Mouse (Mus musculus) cerebellum, adult 2 months (tissue): ENCODE data around the gene Mmp24. TPM values are rescaled to one million over a fixed set of nuclear protein-coding genes. Genes with fewer than 3 reads are reported as not detected.
"Not testable (repeated sequence)": the region's sequence is repeated elsewhere in the genome, so short reads cannot be mapped to it uniquely, and the experiment has no call there.

Experiments used
- DNase-seq, 2 experiments: peaks; one replicate each; pipeline ENCODE4 v3.0.0; 2021
- H3K27ac ChIP-seq: fragments of 200-500 bp; 2 replicates; pipeline ENCODE4 v1.5.1; 2012; ENCODE audit warnings: low read length, control low read depth, inconsistent platforms; ENCODE audit not compliant: insufficient read depth
- H3K27me3 ChIP-seq: fragments of 200-500 bp; 2 replicates; pipeline ENCODE4 v1.6.1; 2012; ENCODE audit warnings: inconsistent platforms, mild to moderate bottlenecking, low read length, moderate library complexity; ENCODE audit not compliant: control insufficient read depth, insufficient read depth
- H3K4me1 ChIP-seq: fragments of 200-500 bp; 2 replicates; pipeline ENCODE4 v1.6.1; 2011; ENCODE audit warnings: low read length; ENCODE audit not compliant: control insufficient read depth, insufficient read depth
- H3K4me3 ChIP-seq: fragments of 200-500 bp; replicated peaks from 2 replicates; pipeline ENCODE3; 2011; ENCODE audit warnings: mild to moderate bottlenecking, low read depth, low read length, control low read depth; ENCODE audit not compliant: insufficient read depth
- CTCF ChIP-seq: fragments of 200-500 bp; IDR thresholded peaks from 2 replicates; pipeline ENCODE4 v1.5.1; 2011; ENCODE audit warnings: low read depth, mild to moderate bottlenecking, control low read depth, low read length, moderate library complexity, borderline replicate concordance; ENCODE audit not compliant: insufficient read depth
- POLR2A ChIP-seq: fragments of 200-500 bp; IDR thresholded peaks from 2 replicates; pipeline ENCODE4 v1.6.1; 2011; ENCODE audit warnings: low read length, control low read depth, borderline replicate concordance; ENCODE audit not compliant: insufficient read depth
- WGBS: fragments of 180-500 bp; shearing (Covaris S2); methylation state at CpG from one replicate; pipeline ENCODE4 v1.1.7; 2018; 5-methylcytosine and 5-hydroxymethylcytosine counted together
- polyA plus RNA-seq: library from polyadenylated mRNA; depleted of rRNA; stranded (reverse); fragments of >200 nt; gene quantifications from 2 replicates; pipeline ENCODE4 v1.2.3, GENCODE M21; 2012; rRNA removed

Mmp24 gene
- 153 and 190 TPM in 2 replicates for polyA plus RNA-seq

GRCm38 (mm10) chr2:155774927-155775684, at the start of gene Mmp24:
Gene Mmp24 (plus strand): TSS chr2:155775342.
- WGBS = 15% methylated on average over 100 of the region's 100 CpGs
- peaks cover 13% of the 10 kb centered on the region for H3K4me1 ChIP-seq
- DNase-seq = no peak

GRCm38 (mm10) chr2:155726302-155726701, 48.8 kb upstream of the Mmp24 start:
- no peak overlapping the region for H3K27ac ChIP-seq
- TF ChIP-seq POLR2A (no peak), CTCF (no peak)
- no peaks in the 10 kb centered on the region for H3K27me3 ChIP-seq
- WGBS = 82% methylated on average over 7 of the region's 7 CpGs
- no peak overlapping the region for H3K4me3 ChIP-seq
- DNase-seq = no peak
- H3K4me1 ChIP-seq = no peaks in the 10 kb centered on the region

More at GRCm38 (mm10) chr2:155774927-155775684, at the start of gene Mmp24:
- Histone ChIP-seq H3K4me3 (peak within 1 kb of the TSS; percentile 70), H3K27ac (peak within 1 kb of the TSS; percentile 98), H3K27me3 (no peaks in the 10 kb centered on the region)
- TF ChIP-seq POLR2A (peak; percentile 27; the same call in 1 of the 2 replicates), CTCF (no peak)

DNA sequence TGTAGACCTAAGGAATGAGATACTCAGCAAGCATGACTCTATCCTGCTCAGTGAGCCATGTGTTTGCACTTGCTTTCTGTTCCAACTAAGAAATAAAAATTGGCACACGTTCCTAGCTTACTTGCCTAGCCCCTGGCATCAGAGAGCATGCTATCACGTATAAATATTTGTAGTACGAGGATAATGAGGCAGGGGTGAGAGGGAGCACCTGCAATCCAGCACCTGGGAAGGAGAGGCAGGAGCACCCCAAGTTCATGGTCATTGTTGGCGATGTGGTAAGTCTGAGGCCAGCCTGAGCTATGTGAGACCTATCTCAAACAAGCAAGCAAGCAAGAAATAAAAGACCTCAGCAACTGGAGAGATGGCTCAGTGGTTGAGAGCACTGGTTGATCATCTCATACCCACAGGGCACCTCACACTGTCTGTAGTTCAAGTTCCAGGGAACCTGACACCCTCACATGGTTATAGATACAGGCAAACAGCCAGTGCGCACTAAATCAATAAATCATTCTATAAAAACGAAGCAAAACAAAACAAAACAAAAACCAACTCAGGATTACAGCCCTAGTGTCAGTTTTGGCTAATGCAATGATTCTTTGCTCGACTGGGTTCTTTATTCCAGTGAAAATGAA, 47.3 kb upstream of the Mmp24 start:
- Histone ChIP-seq H3K4me1 (no peaks in the 10 kb centered on the region), H3K4me3 (no peak overlapping the region), H3K27me3 (no peaks in the 10 kb centered on the region), H3K27ac (no peak overlapping the region)
- DNase-seq = no peak
- 65% methylated on average over 7 of the region's 7 CpGs for WGBS
- TF ChIP-seq CTCF (no peak), POLR2A (no peak)

- TF ChIP-seq CTCF = no peak
- TF ChIP-seq POLR2A = no peak
- H3K4me3 ChIP-seq = peak overlapping the region; percentile 60
- no peak overlapping the region for H3K27ac ChIP-seq
- DNase-seq = no peak
- H3K27me3 ChIP-seq = no peaks in the 10 kb centered on the region
- no peaks in the 10 kb centered on the region for H3K4me1 ChIP-seq
- 5% methylated on average over 15 of the region's 15 CpGs for WGBS
These were observed 46.4 kb upstream of the Mmp24 start for GRCm38 (mm10) chr2:155728742-155729141.

- under 1% methylated on average over 32 of the region's 33 CpGs for WGBS
- Histone ChIP-seq H3K4me1 (no peaks in the 10 kb centered on the region), H3K27me3 (no peaks in the 10 kb centered on the region), H3K27ac (no peak within 1 kb of the TSS), H3K4me3 (peak within 1 kb of the TSS; percentile 60)
- TF ChIP-seq POLR2A (peak; percentile 91), CTCF (no peak)
- peak; percentile 92 for DNase-seq
These were observed 45.9 kb upstream of the Mmp24 start, which contains the start of gene Edem2 for GRCm38 (mm10) chr2:155729158-155729645. Gene Edem2 (minus strand): TSS chr2:155729475.

- no peak for DNase-seq
These were observed 40.1 kb upstream of the Mmp24 start for GRCm38 (mm10) chr2:155735080-155735479.

DNA sequence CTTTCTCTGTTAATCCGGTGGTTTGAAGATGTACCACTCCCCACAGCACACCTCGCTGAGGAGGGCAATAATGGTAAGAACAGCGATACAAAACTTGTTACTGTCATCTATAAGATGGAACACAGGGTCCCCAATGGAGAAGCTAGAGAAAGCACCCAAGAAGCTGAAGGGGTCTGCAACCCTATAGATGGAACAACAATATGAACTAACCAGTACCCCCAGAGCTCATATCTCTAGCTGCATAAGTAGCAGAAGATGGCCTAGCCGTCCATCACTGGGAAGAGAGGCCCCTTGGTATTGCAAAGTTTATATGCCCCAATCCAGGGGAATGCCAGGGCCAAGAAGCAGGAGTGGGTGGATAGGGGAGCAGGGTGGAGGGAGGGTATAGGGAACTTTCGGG, 39.4 kb upstream of the Mmp24 start, which contains the start of gene Gm17581:
Gene Gm17581, minus strand, starts transcription at position 101 of the 400 bp plus-strand sequence.
- H3K27me3 ChIP-seq, H3K4me1 ChIP-seq, H3K27ac ChIP-seq, DNase-seq, H3K4me3 ChIP-seq: not testable (repeated sequence)
- WGBS = 90% methylated on average over 5 of the region's 5 CpGs

More at GRCm38 (mm10) chr2:155735080-155735479, 40.1 kb upstream of the Mmp24 start:
- WGBS = 65% methylated on average over 5 of the region's 5 CpGs
- TF ChIP-seq CTCF (no peak), POLR2A (no peak)
- no peaks in the 10 kb centered on the region for H3K27me3 ChIP-seq
- H3K4me3 ChIP-seq = no peak overlapping the region
- no peak overlapping the region for H3K27ac ChIP-seq
- no peaks in the 10 kb centered on the region for H3K4me1 ChIP-seq

DNA sequence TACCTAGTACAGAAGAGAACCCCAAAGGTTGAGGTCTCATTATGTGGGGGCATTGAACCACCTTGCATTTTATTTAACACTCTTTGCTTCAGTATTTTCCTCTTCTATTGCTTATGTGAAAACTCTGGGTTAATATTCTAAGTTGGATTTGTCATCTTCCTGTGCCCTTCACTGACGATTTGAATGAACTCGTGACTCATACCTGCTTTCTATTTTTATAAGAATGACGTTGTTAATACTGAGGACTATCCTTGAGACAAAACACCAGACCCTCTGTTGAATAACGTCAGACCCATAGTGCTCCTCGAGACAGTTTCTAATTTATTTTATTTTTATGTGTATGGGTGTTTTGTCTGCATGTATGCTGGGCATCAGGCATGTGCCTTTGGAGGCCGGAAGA, 38.2 kb upstream of the Mmp24 start:
- H3K27me3 ChIP-seq = no peaks in the 10 kb centered on the region
- TF ChIP-seq POLR2A (no peak), CTCF (no peak)
- 82% methylated on average over 6 of the region's 6 CpGs for WGBS
- no peaks in the 10 kb centered on the region for H3K4me1 ChIP-seq
- no peak overlapping the region for H3K4me3 ChIP-seq
- no peak overlapping the region for H3K27ac ChIP-seq
- DNase-seq = no peak
